Mouse (Mus musculus) retina, adult 2 months (tissue): ENCODE results near the gene Eef1akmt1.

Experiments
- DNase-seq: peaks from one replicate; pipeline ENCODE4 v3.0.0-alpha.2; 2012; ENCODE audit warnings: low read depth, low spot score

Gene Eef1akmt1

GRCm38 (mm10) chr14:57546557-57547021 lies 24.8 kb downstream of the Eef1akmt1 start:
- DNase-seq = no peak

- DNase-seq = no peak
Measured at GRCm38 (mm10) chr14:57546131-57546530, 25.3 kb downstream of the Eef1akmt1 start.

- no peak for DNase-seq
Measured at GRCm38 (mm10) chr14:57545526-57545925, 25.9 kb downstream of the Eef1akmt1 start.

GRCm38 (mm10) chr14:57543420-57544039 lies 27.9 kb downstream of the Eef1akmt1 start:
- DNase-seq = no peak

- DNase-seq = no peak
Measured at GRCm38 (mm10) chr14:57542231-57542630, 29.2 kb downstream of the Eef1akmt1 start.

GRCm38 (mm10) chr14:57540683-57541082 lies 30.7 kb downstream of the Eef1akmt1 start:
- DNase-seq = no peak

GRCm38 (mm10) chr14:57537261-57538015 lies 34.0 kb downstream of the Eef1akmt1 start:
- DNase-seq = no peak

GRCm38 (mm10) chr14:57536820-57537219 lies 34.6 kb downstream of the Eef1akmt1 start:
- DNase-seq = no peak

- no peak for DNase-seq
Measured at GRCm38 (mm10) chr14:57535646-57536045, 35.8 kb downstream of the Eef1akmt1 start.

GRCm38 (mm10) chr14:57534961-57535360 lies 36.5 kb downstream of the Eef1akmt1 start:
- no peak for DNase-seq

GRCm38 (mm10) chr14:57534346-57534745 lies 37.1 kb downstream of the Eef1akmt1 start:
- DNase-seq = no peak

- DNase-seq = no peak
Measured at GRCm38 (mm10) chr14:57533841-57534240, 37.6 kb downstream of the Eef1akmt1 start.

- no peak for DNase-seq
Measured at GRCm38 (mm10) chr14:57533214-57533613, 38.2 kb downstream of the Eef1akmt1 start.

GRCm38 (mm10) chr14:57532577-57532976 lies 38.8 kb downstream of the Eef1akmt1 start:
- no peak for DNase-seq

GRCm38 (mm10) chr14:57529786-57530515 lies 41.5 kb downstream of the Eef1akmt1 start:
- no peak for DNase-seq

GRCm38 (mm10) chr14:57529086-57529785 lies 42.2 kb downstream of the Eef1akmt1 start:
- DNase-seq = no peak

- DNase-seq = no peak
Measured at GRCm38 (mm10) chr14:57527598-57527997, 43.8 kb downstream of the Eef1akmt1 start.

- no peak for DNase-seq
Measured at GRCm38 (mm10) chr14:57527122-57527521, 44.3 kb downstream of the Eef1akmt1 start.

GRCm38 (mm10) chr14:57526050-57526623 lies 45.3 kb downstream of the Eef1akmt1 start:
- DNase-seq = no peak

- peak; percentile 47 for DNase-seq
Measured at GRCm38 (mm10) chr14:57525388-57526049, 45.9 kb downstream of the Eef1akmt1 start.
